Mouse (Mus musculus) erythroblast, embryonic 14.5 days (primary cell): ENCODE measurements around the gene Stard3. TPM values are rescaled to one million over a fixed set of nuclear protein-coding genes. Genes with fewer than 3 reads are reported as not detected.

Experiments
- H3K27me3 ChIP-seq: 2 replicates; pipeline ENCODE4 v1.6.1; 2012; ENCODE audit warnings: inconsistent platforms; ENCODE audit not compliant: control insufficient read depth
- H3K36me3 ChIP-seq: 2 replicates; pipeline ENCODE4 v1.6.1; 2012; ENCODE audit warnings: mild to moderate bottlenecking, inconsistent platforms; ENCODE audit not compliant: control insufficient read depth
- H3K4me1 ChIP-seq: 2 replicates; pipeline ENCODE4 v1.6.1; 2012; ENCODE audit warnings: inconsistent platforms; ENCODE audit not compliant: control insufficient read depth
- H3K4me3 ChIP-seq: replicated peaks from 2 replicates; pipeline ENCODE3; 2012; ENCODE audit warnings: moderate library complexity, mild to moderate bottlenecking, inconsistent platforms
- H3K9me3 ChIP-seq: 2 replicates; pipeline ENCODE4 v1.6.1; 2012; ENCODE audit warnings: low read length, inconsistent platforms, mixed read lengths; ENCODE audit not compliant: control insufficient read depth
- GATA1 ChIP-seq: IDR thresholded peaks from 2 replicates; pipeline ENCODE4 v1.6.1; 2012; ENCODE audit warnings: low read length, inconsistent platforms, mixed read lengths
- TAL1 ChIP-seq: IDR thresholded peaks from 3 replicates; pipeline ENCODE4 v1.6.1; 2012; ENCODE audit warnings: low read length, inconsistent platforms, mixed read lengths
- polyA plus RNA-seq: library from polyadenylated mRNA; stranded (reverse); fragments of >175 nt; gene quantifications from 2 replicates; pipeline ENCODE4 v1.2.3, GENCODE M21; 2012

Gene Stard3
- polyA plus RNA-seq, 1 experiment = 1.2 TPM

- peaks cover 74% of the 10 kb centered on the region for H3K27me3 ChIP-seq
- no peak overlapping the region for H3K4me3 ChIP-seq
- no peak for TF ChIP-seq GATA1
- TF ChIP-seq TAL1 = no peak
- H3K4me1 ChIP-seq = peaks cover 16% of the 10 kb centered on the region
- H3K36me3 ChIP-seq = no peaks in the 10 kb centered on the region
- no peaks in the 10 kb centered on the region; the same call in 1 of the 2 replicates for H3K9me3 ChIP-seq
These were observed 5.7 kb upstream of the Stard3 start for GRCm38 (mm10) chr11:98352272-98352990.

GRCm38 (mm10) chr11:98353651-98354211, 4.4 kb upstream of the Stard3 start:
- H3K9me3 ChIP-seq = no peaks in the 10 kb centered on the region; the same call in 1 of the 2 replicates
- H3K4me1 ChIP-seq = peaks cover 25% of the 10 kb centered on the region
- no peak for TF ChIP-seq GATA1
- TF ChIP-seq TAL1 = no peak
- H3K27me3 ChIP-seq = peaks cover 61% of the 10 kb centered on the region
- H3K4me3 ChIP-seq = no peak overlapping the region
- H3K36me3 ChIP-seq = no peaks in the 10 kb centered on the region

GRCm38 (mm10) chr11:98354445-98354844, 3.7 kb upstream of the Stard3 start:
- no peak overlapping the region for H3K4me3 ChIP-seq
- H3K4me1 ChIP-seq = peaks cover 32% of the 10 kb centered on the region
- H3K27me3 ChIP-seq = peaks cover 54% of the 10 kb centered on the region
- no peaks in the 10 kb centered on the region for H3K9me3 ChIP-seq
- H3K36me3 ChIP-seq = no peaks in the 10 kb centered on the region
- TF ChIP-seq GATA1 (no peak), TAL1 (no peak)

GRCm38 (mm10) chr11:98355732-98356299, 2.4 kb upstream of the Stard3 start:
- peaks cover 42% of the 10 kb centered on the region for H3K4me1 ChIP-seq
- H3K4me3 ChIP-seq = no peak overlapping the region
- no peaks in the 10 kb centered on the region for H3K36me3 ChIP-seq
- peak; percentile 52 for TF ChIP-seq GATA1
- TF ChIP-seq TAL1 = no peak
- H3K27me3 ChIP-seq = peaks cover 40% of the 10 kb centered on the region
- no peaks in the 10 kb centered on the region for H3K9me3 ChIP-seq

DNA sequence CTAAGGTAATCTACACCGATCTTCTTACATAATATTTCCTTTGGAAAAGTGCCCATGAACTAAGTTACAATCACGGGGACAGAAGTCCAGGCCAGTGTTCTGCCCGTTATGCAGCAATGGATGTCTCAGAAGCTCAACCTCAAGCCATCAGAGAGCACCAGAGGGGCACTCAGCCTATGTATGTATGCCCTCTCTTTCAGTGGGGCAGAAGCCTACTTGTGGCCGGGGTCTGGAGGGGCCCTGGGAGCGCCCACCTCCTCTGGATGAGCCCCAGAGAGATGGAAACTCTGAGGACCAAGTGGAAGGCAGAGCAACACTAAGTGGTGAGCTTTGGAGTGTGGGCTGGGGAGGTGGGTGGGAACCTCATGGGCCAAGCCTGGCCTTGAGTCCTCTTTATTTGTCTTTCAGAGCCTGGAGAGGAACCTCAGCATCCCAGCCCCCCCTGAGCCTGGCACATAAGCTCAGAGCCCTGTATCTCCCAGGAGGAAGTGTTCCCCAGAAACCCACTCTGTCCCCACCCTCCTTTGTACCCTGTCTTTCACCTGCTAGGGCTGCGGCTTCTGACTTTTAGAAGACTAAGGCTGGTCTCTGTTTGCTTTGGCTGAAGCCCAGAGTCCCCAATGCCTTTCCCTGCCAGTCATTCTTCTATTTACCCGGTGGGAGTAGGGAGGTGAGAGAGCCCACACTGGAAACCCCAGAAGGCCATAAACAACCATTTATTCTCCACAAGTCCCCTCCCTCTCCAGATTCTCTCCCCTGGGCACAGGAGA, 1.4 kb upstream of the Stard3 start:
- Histone ChIP-seq H3K36me3 (no peaks in the 10 kb centered on the region; the same call in 1 of the 2 replicates), H3K4me3 (peak overlapping the region; percentile 95), H3K27me3 (peaks cover 30% of the 10 kb centered on the region), H3K4me1 (peaks cover 49% of the 10 kb centered on the region), H3K9me3 (no peaks in the 10 kb centered on the region)
- TF ChIP-seq GATA1 (no peak), TAL1 (no peak)

DNA sequence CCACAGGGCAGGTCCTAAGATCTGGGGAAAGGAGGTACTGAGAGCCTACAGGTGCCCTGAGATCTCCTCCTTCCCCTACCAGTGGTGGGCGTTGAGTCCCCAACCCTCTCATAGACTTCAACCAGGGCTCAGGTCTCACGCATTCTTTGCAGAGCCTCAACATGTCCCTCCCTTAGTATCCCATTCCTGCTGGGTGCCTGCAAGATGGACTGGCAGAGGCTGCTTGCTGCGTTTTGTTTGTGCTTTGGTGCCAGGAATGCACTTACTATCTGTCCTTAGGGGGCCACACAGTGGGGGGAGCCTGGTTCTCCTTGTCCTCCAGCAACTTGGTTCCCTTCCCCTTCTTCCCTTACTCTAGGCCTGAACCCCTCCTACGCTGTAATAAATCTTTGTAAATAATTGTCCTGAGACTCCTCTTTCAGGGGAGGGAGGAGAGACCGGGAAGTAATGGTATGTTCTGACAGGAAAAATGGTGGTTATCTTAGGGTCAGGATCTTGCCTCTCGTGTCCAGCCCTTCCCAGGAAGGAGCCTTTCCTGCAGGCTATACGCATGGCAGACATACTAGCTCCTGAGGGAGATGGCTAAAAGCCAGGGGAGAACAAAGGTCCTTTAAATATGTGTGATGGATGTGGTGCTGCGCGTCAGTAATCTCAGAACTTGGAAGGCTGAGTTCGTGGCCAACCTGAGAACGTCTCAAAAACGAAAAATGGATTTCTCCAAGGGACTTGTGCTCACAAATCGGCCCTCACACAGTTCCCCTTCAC, 590 bp upstream of the Stard3 start:
- TF ChIP-seq TAL1 = no peak
- TF ChIP-seq GATA1 = peak; percentile 18; the same call in 1 of the 2 replicates
- Histone ChIP-seq H3K4me3 (peak overlapping the region; percentile 95), H3K9me3 (no peaks in the 10 kb centered on the region), H3K27me3 (peaks cover 23% of the 10 kb centered on the region), H3K4me1 (peaks cover 52% of the 10 kb centered on the region), H3K36me3 (no peaks in the 10 kb centered on the region; the same call in 1 of the 2 replicates)

- Histone ChIP-seq H3K36me3 (no peaks in the 10 kb centered on the region; the same call in 1 of the 2 replicates), H3K4me3 (no peak overlapping the region), H3K9me3 (no peaks in the 10 kb centered on the region), H3K27me3 (no peaks in the 10 kb centered on the region), H3K4me1 (peaks cover 47% of the 10 kb centered on the region)
- TF ChIP-seq GATA1 (no peak), TAL1 (no peak)
These were observed 2.8 kb downstream of the Stard3 start for GRCm38 (mm10) chr11:98360866-98361521.

DNA sequence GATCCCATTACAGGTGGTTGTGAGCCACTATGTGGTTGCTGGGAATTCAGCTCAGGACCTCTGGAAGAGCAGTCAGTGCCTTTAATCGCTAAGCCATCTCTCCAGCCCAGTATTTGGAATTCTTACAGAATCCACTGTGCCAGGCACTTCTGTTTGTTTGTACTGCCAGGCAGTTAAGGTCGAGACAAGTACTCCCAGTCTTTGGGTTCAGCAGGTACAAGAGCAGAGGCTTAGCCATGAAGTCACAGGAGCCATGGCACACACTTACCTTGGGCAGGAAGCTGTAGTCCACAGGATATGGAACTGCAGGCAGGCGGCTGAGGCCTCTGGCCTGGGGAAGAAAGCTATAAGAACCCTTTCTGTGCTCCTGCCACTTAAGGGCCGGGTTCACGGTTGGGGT, 5.6 kb downstream of the Stard3 start:
- no peaks in the 10 kb centered on the region for H3K9me3 ChIP-seq
- TF ChIP-seq GATA1 (no peak), TAL1 (no peak)
- H3K27me3 ChIP-seq = no peaks in the 10 kb centered on the region
- no peak overlapping the region for H3K4me3 ChIP-seq
- peaks cover 26% of the 10 kb centered on the region for H3K4me1 ChIP-seq
- no peaks in the 10 kb centered on the region; the same call in 1 of the 2 replicates for H3K36me3 ChIP-seq
